Mouse (Mus musculus) kidney, embryonic 15.5 days (tissue): ENCODE measurements around the gene Col1a2. TPM values are rescaled to one million over a fixed set of nuclear protein-coding genes. Genes with fewer than 3 reads are reported as not detected.

Source experiments
- ATAC-seq: fragments of 200-750 bp; cut with Nextera tagmentation; replicated peaks from 2 replicates; pipeline ENCODE4 v1.8.0; 2017; ENCODE audit warnings: moderate TSS enrichment; ENCODE audit not compliant: low FRiP score
- H3K27ac ChIP-seq: fragments of 300-500 bp; sonication (generic); 2 replicates; pipeline ENCODE4 v1.5.1; 2015; ENCODE audit warnings: mild to moderate bottlenecking, inconsistent platforms
- H3K27me3 ChIP-seq: fragments of 300-500 bp; sonication (generic); 2 replicates; pipeline ENCODE4 v1.6.1; 2015; ENCODE audit warnings: inconsistent platforms
- H3K36me3 ChIP-seq: fragments of 300-500 bp; sonication (generic); 2 replicates; pipeline ENCODE4 v1.6.1; 2015; ENCODE audit warnings: inconsistent platforms
- H3K4me1 ChIP-seq: fragments of 300-500 bp; sonication (generic); 2 replicates; pipeline ENCODE4 v1.6.1; 2015; ENCODE audit warnings: inconsistent platforms
- H3K4me2 ChIP-seq: fragments of 300-500 bp; sonication (generic); 2 replicates; pipeline ENCODE4 v1.6.1; 2015; ENCODE audit warnings: moderate library complexity, mild to moderate bottlenecking, inconsistent platforms
- H3K4me3 ChIP-seq: fragments of 300-500 bp; sonication (generic); replicated peaks from 2 replicates; pipeline ENCODE4 v1.5.1; 2015; ENCODE audit warnings: mild to moderate bottlenecking, inconsistent platforms
- H3K9ac ChIP-seq: fragments of 300-500 bp; sonication (generic); 2 replicates; pipeline ENCODE4 v1.6.1; 2015; ENCODE audit warnings: mild to moderate bottlenecking, inconsistent platforms
- H3K9me3 ChIP-seq: fragments of 300-500 bp; sonication (generic); replicated peaks from 2 replicates; pipeline ENCODE4 v1.6.1; 2016; ENCODE audit warnings: inconsistent platforms
- WGBS: fragments of 180-500 bp; shearing (Covaris S2); methylation state at CpG from one replicate; pipeline ENCODE4 v1.1.7; 2015; ENCODE audit warnings: mixed read lengths; 5-methylcytosine and 5-hydroxymethylcytosine counted together
- polyA plus RNA-seq: library from polyadenylated mRNA; unstranded; fragments of >200 nt; fragmentation: Nextera tagmentation; extraction: Ambion mirVana; gene quantifications from 2 replicates; pipeline ENCODE4 v1.2.1, GENCODE M21; 2015

The Col1a2 gene
- polyA plus RNA-seq, 1 experiment from 2014 or later, result 639 TPM

DNA sequence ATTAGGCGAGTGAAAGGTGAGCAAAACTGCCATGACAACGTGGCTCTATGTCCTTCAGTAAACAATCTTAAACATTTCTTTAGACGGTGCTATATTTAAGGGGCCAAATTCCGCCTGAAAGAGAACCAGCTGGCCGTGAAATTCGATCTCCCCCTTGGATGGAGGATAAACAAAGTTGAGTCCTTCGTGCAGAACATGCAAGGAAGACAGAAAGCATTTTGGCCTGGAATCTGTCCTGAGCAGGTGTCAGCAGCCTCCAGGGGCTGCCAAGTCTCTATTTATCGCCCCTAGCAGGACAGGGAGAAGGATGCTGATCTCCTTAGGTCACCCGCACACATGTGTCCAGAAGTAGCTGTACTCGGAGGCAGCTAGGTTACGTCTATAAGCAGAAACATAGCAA is 56.5 kb downstream of the Col1a2 start:
- Histone ChIP-seq H3K4me1 (peaks cover 25% of the 10 kb centered on the region), H3K4me2 (peak overlapping the region; percentile 18; the same call in 1 of the 2 replicates), H3K9me3 (no peaks in the 10 kb centered on the region), H3K9ac (no peak overlapping the region), H3K27me3 (no peaks in the 10 kb centered on the region), H3K27ac (peak overlapping the region; percentile 34; the same call in 1 of the 2 replicates), H3K4me3 (no peak overlapping the region), H3K36me3 (no peaks in the 10 kb centered on the region)
- ATAC-seq, result peak; percentile 77
- WGBS, result 15% methylated on average over 11 of the region's 11 CpGs

DNA sequence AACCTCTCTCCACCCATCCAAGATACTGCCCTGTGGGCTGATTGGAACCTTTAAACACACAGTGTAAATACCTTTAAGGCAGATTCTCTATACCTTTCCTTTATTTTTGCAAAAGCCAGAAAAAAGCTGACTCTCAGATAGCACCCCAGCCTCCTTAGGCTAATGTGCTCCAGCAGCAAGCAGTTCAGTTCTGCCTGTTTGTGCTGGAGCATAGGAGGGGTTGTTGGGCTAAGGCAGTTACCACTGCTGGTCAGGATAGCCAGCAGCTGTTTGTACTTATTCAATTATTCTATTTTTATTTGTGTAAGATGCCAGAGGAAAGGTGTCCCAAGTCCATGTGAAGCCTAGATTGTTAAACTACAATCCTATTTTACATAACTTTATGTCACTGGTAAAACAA is 57.0 kb downstream of the Col1a2 start:
- ATAC-seq, result no peak; the same call in 1 of the 2 replicates
- Histone ChIP-seq H3K4me1 (peaks cover 25% of the 10 kb centered on the region), H3K9me3 (no peaks in the 10 kb centered on the region), H3K9ac (no peak overlapping the region), H3K4me3 (no peak overlapping the region), H3K36me3 (no peaks in the 10 kb centered on the region), H3K4me2 (peak overlapping the region; percentile 18; the same call in 1 of the 2 replicates), H3K27ac (peak overlapping the region; percentile 34; the same call in 1 of the 2 replicates), H3K27me3 (no peaks in the 10 kb centered on the region)

DNA sequence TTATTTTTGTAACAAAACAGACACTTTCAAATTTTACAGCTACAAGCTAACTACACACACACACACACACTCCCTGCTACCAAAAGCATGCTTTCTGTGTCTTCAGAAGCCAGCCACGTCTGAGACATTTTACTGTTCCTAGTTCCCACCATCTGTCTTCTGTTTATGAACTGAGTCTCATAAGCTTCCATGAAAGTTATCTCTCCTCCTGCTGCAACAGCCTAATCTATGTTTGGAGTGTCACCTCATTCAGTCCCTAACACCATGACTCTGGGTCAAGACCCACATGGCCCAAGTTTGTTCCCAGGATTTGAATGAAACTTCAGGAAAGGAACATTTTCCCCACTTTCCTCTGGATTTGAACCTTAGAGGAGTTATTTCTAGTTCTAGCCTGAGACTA is 57.8 kb downstream of the Col1a2 start:
- no peak for ATAC-seq

DNA sequence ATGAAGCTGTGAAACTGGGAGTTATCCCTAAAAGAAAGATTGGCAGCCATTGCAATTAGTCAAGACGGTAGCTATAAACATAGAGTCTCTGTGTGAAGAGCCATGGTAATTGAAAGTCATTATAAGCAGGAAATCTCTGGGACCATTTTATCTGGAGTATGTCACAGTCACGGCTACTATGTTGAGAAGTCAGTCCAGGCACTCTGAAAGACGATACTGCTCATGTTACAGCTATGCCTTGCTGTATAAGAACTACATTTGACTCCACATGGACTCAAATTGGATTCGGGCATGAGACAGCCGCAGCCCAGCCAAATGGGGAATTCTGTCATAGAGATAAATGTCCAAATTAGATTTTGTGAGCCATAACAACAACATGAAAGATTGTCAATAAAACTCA is 58.9 kb downstream of the Col1a2 start:
- no peak overlapping the region for H3K4me2 ChIP-seq
- no peak overlapping the region for H3K9ac ChIP-seq
- H3K36me3 ChIP-seq, result no peaks in the 10 kb centered on the region
- no peak overlapping the region for H3K4me3 ChIP-seq
- WGBS, result 68% methylated on average over 5 of the region's 5 CpGs
- H3K9me3 ChIP-seq, result no peaks in the 10 kb centered on the region
- no peak for ATAC-seq
- peaks cover 18% of the 10 kb centered on the region for H3K4me1 ChIP-seq
- no peak overlapping the region for H3K27ac ChIP-seq
- no peaks in the 10 kb centered on the region for H3K27me3 ChIP-seq

More for the DNA sequence above, 57.8 kb downstream of the Col1a2 start:
- WGBS, result 48% methylated on average over 1 of the region's 1 CpGs
- no peaks in the 10 kb centered on the region for H3K36me3 ChIP-seq
- H3K4me2 ChIP-seq, result no peak overlapping the region
- H3K27ac ChIP-seq, result no peak overlapping the region
- no peaks in the 10 kb centered on the region for H3K9me3 ChIP-seq
- H3K4me1 ChIP-seq, result peaks cover 25% of the 10 kb centered on the region
- H3K9ac ChIP-seq, result no peak overlapping the region
- H3K27me3 ChIP-seq, result no peaks in the 10 kb centered on the region
- no peak overlapping the region for H3K4me3 ChIP-seq

DNA sequence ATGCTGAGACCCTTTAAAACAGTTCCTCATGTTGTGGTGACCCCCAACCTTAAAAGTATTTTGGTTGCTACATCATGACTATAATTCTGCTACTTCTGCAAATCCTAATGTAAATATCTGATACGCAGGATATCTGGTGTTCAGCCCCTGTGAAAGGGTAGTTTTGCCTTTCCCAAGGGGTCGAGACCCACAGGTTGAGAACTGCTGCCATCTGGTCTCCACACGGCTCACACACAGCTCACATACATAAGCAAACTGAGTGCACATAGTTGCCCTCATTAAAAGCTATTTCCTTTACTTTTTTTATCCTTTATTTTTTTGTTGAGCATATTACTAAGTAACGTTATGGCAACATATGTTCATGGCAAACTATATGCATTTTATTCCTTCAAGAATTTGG is 65.8 kb downstream of the Col1a2 start:
- H3K4me2 ChIP-seq, result no peak overlapping the region
- H3K4me3 ChIP-seq, result no peak overlapping the region
- no peak overlapping the region for H3K27ac ChIP-seq
- no peak for ATAC-seq
- 59% methylated on average over 4 of the region's 4 CpGs for WGBS
- no peaks in the 10 kb centered on the region for H3K27me3 ChIP-seq
- H3K9me3 ChIP-seq, result no peaks in the 10 kb centered on the region
- no peak overlapping the region for H3K9ac ChIP-seq
- no peaks in the 10 kb centered on the region for H3K4me1 ChIP-seq
- no peaks in the 10 kb centered on the region for H3K36me3 ChIP-seq

DNA sequence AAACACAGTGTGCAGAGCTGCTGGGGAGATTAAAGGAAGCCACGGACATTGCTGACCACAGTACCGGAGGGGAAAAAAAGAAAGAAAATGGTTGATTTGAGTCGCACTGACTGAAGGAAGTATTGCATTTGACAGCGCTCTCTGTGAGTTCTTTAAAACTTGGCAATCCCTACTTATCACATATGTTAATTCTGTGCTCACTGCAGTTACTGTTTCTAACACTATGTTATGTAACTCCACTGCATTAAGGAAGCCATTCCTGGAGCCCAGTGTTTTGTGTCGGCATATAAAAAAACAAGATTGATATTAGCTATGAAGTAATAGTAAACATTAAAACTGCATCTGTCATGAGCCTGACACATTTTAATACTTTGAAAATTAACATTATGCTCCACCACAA is 73.1 kb downstream of the Col1a2 start:
- Histone ChIP-seq H3K36me3 (no peaks in the 10 kb centered on the region), H3K9me3 (no peaks in the 10 kb centered on the region), H3K4me3 (no peak overlapping the region), H3K4me1 (no peaks in the 10 kb centered on the region), H3K27me3 (no peaks in the 10 kb centered on the region), H3K27ac (no peak overlapping the region), H3K9ac (no peak overlapping the region), H3K4me2 (no peak overlapping the region)
- ATAC-seq, result no peak
- WGBS, result 55% methylated on average over 5 of the region's 5 CpGs

DNA sequence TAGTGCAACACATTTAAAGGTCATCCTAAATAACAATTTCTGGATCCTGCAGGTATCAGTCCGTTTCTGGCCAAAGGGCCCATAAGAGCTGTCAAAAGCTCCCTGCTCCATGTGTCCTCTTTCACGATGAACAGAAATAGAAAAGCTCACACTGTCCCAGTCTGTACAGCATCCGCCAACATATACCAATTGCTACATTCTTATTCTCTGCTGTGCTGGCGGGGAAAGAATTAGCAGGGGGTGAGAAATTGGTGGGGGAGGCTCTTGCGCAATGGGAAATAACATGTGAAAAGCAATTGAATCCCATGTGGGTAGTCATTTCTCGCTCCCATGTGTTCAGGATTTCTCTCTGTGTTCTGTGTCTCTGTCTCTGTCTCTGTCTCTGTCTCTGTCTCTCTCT is 73.7 kb downstream of the Col1a2 start:
- no peaks in the 10 kb centered on the region for H3K9me3 ChIP-seq
- H3K36me3 ChIP-seq, result no peaks in the 10 kb centered on the region
- H3K27me3 ChIP-seq, result no peaks in the 10 kb centered on the region
- no peak for ATAC-seq
- H3K4me1 ChIP-seq, result no peaks in the 10 kb centered on the region
- H3K27ac ChIP-seq, result no peak overlapping the region
- H3K4me2 ChIP-seq, result no peak overlapping the region
- H3K9ac ChIP-seq, result no peak overlapping the region
- H3K4me3 ChIP-seq, result no peak overlapping the region
- 90% methylated on average over 6 of the region's 6 CpGs for WGBS

DNA sequence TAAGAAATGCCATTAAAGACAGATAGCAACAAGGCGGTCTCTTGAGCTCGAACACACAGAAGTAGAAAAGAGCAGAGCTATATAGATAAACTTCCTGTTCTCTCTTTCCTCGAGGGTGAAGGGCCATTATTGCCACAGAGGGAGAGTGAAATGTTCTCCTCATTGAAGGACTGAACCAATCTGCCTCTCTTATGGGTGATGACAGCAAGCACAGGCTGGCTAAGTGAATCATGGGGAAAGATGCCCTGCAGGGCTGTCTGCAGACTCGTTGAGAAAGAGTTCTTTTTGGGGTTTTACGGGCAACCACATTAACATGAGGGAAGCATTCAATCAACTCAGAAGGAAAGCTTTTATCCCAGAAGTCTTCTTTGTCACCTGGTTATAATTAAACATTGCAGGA is 75.0 kb downstream of the Col1a2 start:
- no peaks in the 10 kb centered on the region for H3K27me3 ChIP-seq
- H3K4me2 ChIP-seq, result no peak overlapping the region
- no peaks in the 10 kb centered on the region for H3K9me3 ChIP-seq
- no peak overlapping the region for H3K9ac ChIP-seq
- no peak overlapping the region for H3K4me3 ChIP-seq
- no peaks in the 10 kb centered on the region for H3K4me1 ChIP-seq
- no peak overlapping the region for H3K27ac ChIP-seq
- 55% methylated on average over 5 of the region's 5 CpGs for WGBS
- H3K36me3 ChIP-seq, result no peaks in the 10 kb centered on the region
- no peak for ATAC-seq

DNA sequence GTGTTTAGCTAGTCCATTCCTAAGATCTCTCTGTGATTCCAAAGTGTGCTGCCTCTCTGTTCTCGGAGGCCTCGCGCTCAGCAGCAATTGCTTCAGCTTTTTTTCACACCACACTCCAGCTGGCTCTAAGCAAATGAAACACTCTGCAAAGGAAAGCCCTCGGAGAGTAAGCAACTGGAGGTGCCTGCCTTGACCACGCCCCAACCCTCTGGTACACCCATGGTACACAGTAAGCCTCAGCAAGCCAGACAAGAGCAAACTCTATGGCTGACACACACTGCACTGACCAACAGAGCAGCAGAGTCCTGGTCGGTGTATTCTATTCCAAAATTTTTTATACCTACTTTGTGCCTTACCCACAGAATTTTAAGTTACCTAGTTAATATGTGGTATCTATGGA is 78.9 kb downstream of the Col1a2 start:
- H3K4me1 ChIP-seq, result no peaks in the 10 kb centered on the region
- no peaks in the 10 kb centered on the region for H3K27me3 ChIP-seq
- H3K4me3 ChIP-seq, result no peak overlapping the region
- H3K9ac ChIP-seq, result no peak overlapping the region
- no peaks in the 10 kb centered on the region for H3K36me3 ChIP-seq
- WGBS, result 46% methylated on average over 6 of the region's 6 CpGs
- no peak for ATAC-seq
- no peak overlapping the region for H3K4me2 ChIP-seq
- H3K9me3 ChIP-seq, result no peaks in the 10 kb centered on the region
- no peak overlapping the region for H3K27ac ChIP-seq

DNA sequence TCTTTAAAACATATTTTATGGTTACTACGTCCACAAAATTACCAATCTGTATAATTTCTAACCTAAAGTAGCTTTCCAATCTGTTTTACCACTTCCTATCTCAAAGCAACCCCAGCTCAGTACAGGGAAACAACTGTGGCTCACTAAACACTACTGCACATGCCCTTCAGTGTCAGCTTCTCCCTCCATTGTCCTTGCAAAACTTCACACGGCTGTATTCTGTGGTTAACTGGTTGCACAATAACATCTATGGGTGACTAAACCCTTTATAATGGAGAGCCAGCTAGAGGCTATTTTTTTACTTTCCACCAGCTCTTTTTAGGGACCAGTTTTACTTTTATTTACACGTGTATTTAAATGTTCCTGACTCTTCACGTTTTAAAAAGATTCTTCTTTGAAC is 83.3 kb downstream of the Col1a2 start:
- ATAC-seq, result no peak
- 78% methylated on average over 4 of the region's 4 CpGs for WGBS
- no peak overlapping the region for H3K4me2 ChIP-seq
- H3K27me3 ChIP-seq, result no peaks in the 10 kb centered on the region
- H3K4me1 ChIP-seq, result peaks cover 6% of the 10 kb centered on the region; the same call in 1 of the 2 replicates
- H3K4me3 ChIP-seq, result no peak overlapping the region
- H3K9ac ChIP-seq, result no peak overlapping the region
- no peak overlapping the region for H3K27ac ChIP-seq
- no peaks in the 10 kb centered on the region for H3K36me3 ChIP-seq
- no peaks in the 10 kb centered on the region for H3K9me3 ChIP-seq

DNA sequence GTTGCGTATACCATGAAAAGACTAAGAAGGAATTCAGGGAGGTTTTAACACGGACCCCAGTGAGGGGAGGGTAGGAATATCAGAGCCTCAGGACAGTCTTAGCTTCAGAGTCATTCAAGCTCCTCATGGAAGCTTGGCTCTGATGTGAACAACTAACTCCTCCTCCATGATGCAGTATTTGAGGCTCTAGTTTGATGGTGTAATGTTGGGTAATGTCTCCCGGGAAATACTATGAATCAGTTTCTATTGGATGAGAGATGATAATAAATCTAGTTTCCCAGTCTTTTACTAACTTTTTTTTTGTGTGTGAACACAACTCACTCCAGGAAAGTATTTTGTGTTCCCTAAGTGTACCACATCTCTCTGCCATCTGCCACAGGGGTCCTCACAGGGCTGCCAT is 84.1 kb downstream of the Col1a2 start:
- Histone ChIP-seq H3K27ac (no peak overlapping the region), H3K4me3 (no peak overlapping the region), H3K36me3 (no peaks in the 10 kb centered on the region), H3K4me2 (no peak overlapping the region), H3K9me3 (no peaks in the 10 kb centered on the region), H3K9ac (no peak overlapping the region), H3K4me1 (peaks cover 6% of the 10 kb centered on the region; the same call in 1 of the 2 replicates), H3K27me3 (no peaks in the 10 kb centered on the region)
- 91% methylated on average over 3 of the region's 3 CpGs for WGBS
- ATAC-seq, result no peak

DNA sequence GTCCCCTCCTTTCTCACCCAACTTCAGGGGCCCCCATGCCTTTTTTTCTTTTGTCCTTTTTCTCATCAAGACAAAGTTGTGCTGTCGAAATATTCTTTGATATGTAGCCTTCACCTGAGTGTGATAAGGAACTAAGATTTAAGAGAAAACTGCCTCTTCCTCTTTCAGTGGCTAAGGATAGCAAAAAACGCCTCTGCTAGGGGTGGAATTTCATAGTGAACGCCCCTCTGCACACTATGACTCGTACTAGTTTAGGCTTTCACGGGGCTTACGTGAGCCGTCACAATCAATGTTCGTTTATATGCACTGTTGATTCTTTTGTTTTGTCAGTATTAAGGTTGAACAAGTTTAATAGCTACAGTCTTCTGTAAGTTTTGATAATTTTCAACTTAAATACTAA is 85.5 kb downstream of the Col1a2 start:
- Histone ChIP-seq H3K27ac (no peak overlapping the region), H3K4me3 (no peak overlapping the region), H3K27me3 (no peaks in the 10 kb centered on the region), H3K9me3 (no peaks in the 10 kb centered on the region), H3K36me3 (no peaks in the 10 kb centered on the region), H3K4me2 (no peak overlapping the region), H3K9ac (no peak overlapping the region), H3K4me1 (peaks cover 6% of the 10 kb centered on the region; the same call in 1 of the 2 replicates)
- no peak for ATAC-seq
- WGBS, result 32% methylated on average over 8 of the region's 8 CpGs
